Mouse (Mus musculus) cerebellum, adult 2 months (tissue): ENCODE results near the gene Arpin.

Experiments
- CTCF ChIP-seq: fragments of 200-500 bp; IDR thresholded peaks from 2 replicates; pipeline ENCODE4 v1.5.1; 2011; ENCODE audit warnings: low read depth, mild to moderate bottlenecking, control low read depth, low read length, moderate library complexity, borderline replicate concordance; ENCODE audit not compliant: insufficient read depth
- POLR2A ChIP-seq: fragments of 200-500 bp; IDR thresholded peaks from 2 replicates; pipeline ENCODE4 v1.6.1; 2011; ENCODE audit warnings: low read length, control low read depth, borderline replicate concordance; ENCODE audit not compliant: insufficient read depth

- no peak for TF ChIP-seq CTCF
- TF ChIP-seq POLR2A = no peak
Measured at GRCm38 (mm10) chr7:79905193-79905592, 30.0 kb downstream of the Arpin start.
